Mouse (Mus musculus): ENCODE measurements around the gene Tspan18. TPM values are rescaled to one million over a fixed set of nuclear protein-coding genes. Genes with fewer than 3 reads are reported as not detected.

Tspan18 gene
- polyA plus RNA-seq, 1 experiment from 2014 or later, result 30.3 TPM

DNA sequence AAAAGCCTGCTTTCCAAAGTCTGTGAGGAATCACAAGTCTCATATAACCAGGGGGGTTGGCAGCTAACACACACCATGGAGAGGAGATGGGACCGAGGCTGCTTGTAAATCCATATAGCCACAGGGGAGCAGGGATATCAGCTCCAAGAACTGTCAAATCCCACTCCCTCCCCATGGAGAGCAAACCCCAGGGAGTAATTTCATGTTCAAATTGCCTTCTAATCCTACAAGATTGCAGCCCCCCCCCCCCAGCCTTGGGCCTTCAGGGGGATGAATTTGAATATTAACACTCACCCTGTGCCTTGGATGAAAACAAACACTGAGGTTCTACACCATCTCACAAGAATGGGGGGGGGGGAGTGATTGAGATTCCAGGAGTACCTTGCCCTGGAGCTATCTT, 60.4 kb downstream of the Tspan18 start:
- WGBS, result 38% methylated on average over 1 of the region's 1 CpGs
- Histone ChIP-seq H3K36me3 (ENCODE audit: control insufficient read depth, insufficient read depth, low read length) (no peaks in the 10 kb centered on the region), H3K4me2 (replicated peaks; ENCODE audit: low read depth, low read length) (no peak overlapping the region), H3K27me3 (ENCODE audit: control insufficient read depth, insufficient read depth, low read length) (no peaks in the 10 kb centered on the region), H3K4me3 (ENCODE audit: low read depth, low read length) (no peak overlapping the region), H3K4me1 (ENCODE audit: control insufficient read depth, insufficient read depth, low read length) (peaks cover 21% of the 10 kb centered on the region), H3K9me3 (ENCODE audit: control insufficient read depth, low read depth, low read length) (no peaks in the 10 kb centered on the region), H3K9ac (replicated peaks; ENCODE audit: low read depth, low read length) (no peak overlapping the region), H3K27ac (ENCODE audit: low read length) (no peak overlapping the region)
- no peak for ATAC-seq (ENCODE audit: insufficient number of reproducible peaks, insufficient read depth, low FRiP score, low read depth)

DNA sequence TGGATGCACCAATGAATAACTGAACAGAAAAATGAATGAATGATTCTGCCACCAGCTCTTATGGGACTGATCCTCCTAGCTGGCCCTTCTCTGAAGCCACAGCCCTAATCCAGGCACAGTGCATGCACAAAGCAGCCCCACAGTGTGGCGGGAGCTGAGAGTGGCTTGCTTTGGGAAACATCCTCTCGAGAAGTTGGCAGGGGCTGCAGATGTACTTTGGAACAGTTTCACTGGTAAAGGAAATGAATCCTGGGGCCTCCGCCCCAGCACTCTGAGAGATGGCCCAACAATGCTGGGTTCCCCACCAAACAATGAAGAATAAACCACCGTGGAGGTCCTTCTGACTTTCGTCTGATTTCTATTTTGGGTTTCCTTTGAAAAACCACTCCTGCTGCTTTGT, 64.2 kb downstream of the Tspan18 start:
- Histone ChIP-seq H3K27me3 (ENCODE audit: control insufficient read depth, insufficient read depth, low read length) (no peaks in the 10 kb centered on the region), H3K27ac (ENCODE audit: low read length) (0 out of 2 replicates have a peak overlapping the region, but pooled peaks have one; percentile 10), H3K4me3 (ENCODE audit: low read depth, low read length) (no peak overlapping the region), H3K4me2 (replicated peaks; ENCODE audit: low read depth, low read length) (no peak overlapping the region), H3K9ac (replicated peaks; ENCODE audit: low read depth, low read length) (no peak overlapping the region), H3K4me1 (ENCODE audit: control insufficient read depth, insufficient read depth, low read length) (0 out of 2 replicates have a peak, but pooled peaks cover 8% of the 10 kb centered on the region), H3K36me3 (ENCODE audit: control insufficient read depth, insufficient read depth, low read length) (no peaks in the 10 kb centered on the region), H3K9me3 (ENCODE audit: control insufficient read depth, low read depth, low read length) (no peaks in the 10 kb centered on the region)
- 74% methylated on average over 5 of the region's 5 CpGs for WGBS
- no peak for ATAC-seq (ENCODE audit: insufficient number of reproducible peaks, insufficient read depth, low FRiP score, low read depth)

DNA sequence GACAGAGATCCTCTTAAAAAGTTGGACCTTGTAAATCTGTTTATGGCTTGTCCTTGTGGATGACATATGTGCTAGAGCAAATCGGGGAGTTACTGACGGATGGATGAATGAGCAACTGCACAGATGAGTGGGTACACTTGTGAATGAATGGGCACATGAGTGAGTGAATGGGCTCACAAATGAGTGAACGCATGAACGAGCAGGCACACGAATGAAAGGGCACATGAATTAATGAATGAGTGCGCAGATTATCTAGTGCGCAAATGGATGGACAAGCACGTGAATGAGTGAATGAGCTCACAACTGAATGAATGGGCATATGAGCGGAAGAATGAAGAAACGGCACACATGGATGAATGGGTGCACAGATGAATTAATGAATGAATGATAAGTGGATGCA, 64.7 kb downstream of the Tspan18 start:
- H3K27ac ChIP-seq (ENCODE audit: low read length), result no peak overlapping the region
- no peak overlapping the region for H3K9ac ChIP-seq (replicated peaks; ENCODE audit: low read depth, low read length)
- H3K27me3 ChIP-seq (ENCODE audit: control insufficient read depth, insufficient read depth, low read length), result no peaks in the 10 kb centered on the region
- no peaks in the 10 kb centered on the region for H3K36me3 ChIP-seq (ENCODE audit: control insufficient read depth, insufficient read depth, low read length)
- H3K9me3 ChIP-seq (ENCODE audit: control insufficient read depth, low read depth, low read length), result no peaks in the 10 kb centered on the region
- WGBS, result 93% methylated on average over 10 of the region's 10 CpGs
- no peak for ATAC-seq (ENCODE audit: insufficient number of reproducible peaks, insufficient read depth, low FRiP score, low read depth)
- H3K4me2 ChIP-seq (replicated peaks; ENCODE audit: low read depth, low read length), result no peak overlapping the region
- H3K4me1 ChIP-seq (ENCODE audit: control insufficient read depth, insufficient read depth, low read length), result 0 out of 2 replicates have a peak, but pooled peaks cover 8% of the 10 kb centered on the region
- no peak overlapping the region for H3K4me3 ChIP-seq (ENCODE audit: low read depth, low read length)

DNA sequence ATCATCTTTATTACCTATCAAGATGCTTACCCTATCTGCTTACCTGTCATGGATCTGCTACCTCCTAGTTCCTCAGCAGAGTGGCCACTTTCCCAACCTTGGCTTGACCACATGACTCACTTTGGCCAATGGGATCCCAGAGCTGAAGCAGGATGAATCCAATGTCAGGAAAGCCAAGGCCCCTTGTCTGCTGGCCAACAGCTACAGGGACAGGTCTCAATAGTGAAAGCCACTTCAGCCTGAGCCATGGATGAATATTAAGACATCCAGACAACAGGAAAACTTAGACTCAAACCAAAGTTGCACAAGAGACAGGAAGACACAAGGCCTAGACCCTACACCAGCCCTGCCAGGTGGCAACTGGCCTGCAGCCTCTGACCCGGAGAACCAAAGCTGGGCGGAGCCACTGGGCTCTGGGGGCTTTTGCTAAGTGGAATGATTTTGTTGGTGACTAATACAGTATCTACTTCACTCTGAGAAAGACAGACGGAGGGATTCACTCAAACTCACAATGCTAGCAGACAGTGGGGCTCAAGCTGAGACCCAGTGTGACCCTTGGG, 65.5 kb downstream of the Tspan18 start:
- H3K9me3 ChIP-seq (ENCODE audit: control insufficient read depth, low read depth, low read length), result no peaks in the 10 kb centered on the region
- H3K36me3 ChIP-seq (ENCODE audit: control insufficient read depth, insufficient read depth, low read length), result no peaks in the 10 kb centered on the region
- no peak overlapping the region for H3K27ac ChIP-seq (ENCODE audit: low read length)
- ATAC-seq (ENCODE audit: insufficient number of reproducible peaks, insufficient read depth, low FRiP score, low read depth), result no peak
- H3K4me3 ChIP-seq (ENCODE audit: low read depth, low read length), result no peak overlapping the region
- H3K9ac ChIP-seq (replicated peaks; ENCODE audit: low read depth, low read length), result no peak overlapping the region
- 0 out of 2 replicates have a peak, but pooled peaks cover 8% of the 10 kb centered on the region for H3K4me1 ChIP-seq (ENCODE audit: control insufficient read depth, insufficient read depth, low read length)
- 81% methylated on average over 3 of the region's 3 CpGs for whole genome bisulfite sequencing
- no peaks in the 10 kb centered on the region for H3K27me3 ChIP-seq (ENCODE audit: control insufficient read depth, insufficient read depth, low read length)
- no peak overlapping the region for H3K4me2 ChIP-seq (replicated peaks; ENCODE audit: low read depth, low read length)

DNA sequence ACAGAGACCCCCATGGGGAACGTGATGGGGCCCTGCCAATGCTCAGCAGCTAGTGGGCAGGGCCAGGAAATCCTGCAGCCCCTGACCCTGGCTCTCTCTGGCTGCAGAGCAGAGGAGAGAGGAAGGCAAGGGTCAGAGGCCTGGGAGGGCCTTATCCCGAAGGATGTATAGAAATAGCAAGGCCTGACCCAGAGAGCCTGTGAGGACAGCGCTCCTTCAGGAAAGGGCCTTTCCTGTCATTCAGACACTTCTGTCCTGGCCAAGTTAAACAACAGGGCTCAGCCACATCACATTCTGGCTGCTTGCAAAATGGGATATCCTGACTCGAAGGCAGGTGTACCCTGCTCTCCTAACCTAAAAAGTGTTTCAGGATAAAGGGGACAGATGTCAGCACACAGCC, 66.5 kb downstream of the Tspan18 start:
- no peak overlapping the region for H3K4me3 ChIP-seq (ENCODE audit: low read depth, low read length)
- 0 out of 2 replicates have a peak, but pooled peaks cover 8% of the 10 kb centered on the region for H3K4me1 ChIP-seq (ENCODE audit: control insufficient read depth, insufficient read depth, low read length)
- H3K36me3 ChIP-seq (ENCODE audit: control insufficient read depth, insufficient read depth, low read length), result no peaks in the 10 kb centered on the region
- 43% methylated on average over 4 of the region's 4 CpGs for WGBS
- H3K27ac ChIP-seq (ENCODE audit: low read length), result no peak overlapping the region
- no peaks in the 10 kb centered on the region for H3K9me3 ChIP-seq (ENCODE audit: control insufficient read depth, low read depth, low read length)
- H3K9ac ChIP-seq (replicated peaks; ENCODE audit: low read depth, low read length), result no peak overlapping the region
- no peak overlapping the region for H3K4me2 ChIP-seq (replicated peaks; ENCODE audit: low read depth, low read length)
- no peaks in the 10 kb centered on the region for H3K27me3 ChIP-seq (ENCODE audit: control insufficient read depth, insufficient read depth, low read length)
- no peak for ATAC-seq (ENCODE audit: insufficient number of reproducible peaks, insufficient read depth, low FRiP score, low read depth)

DNA sequence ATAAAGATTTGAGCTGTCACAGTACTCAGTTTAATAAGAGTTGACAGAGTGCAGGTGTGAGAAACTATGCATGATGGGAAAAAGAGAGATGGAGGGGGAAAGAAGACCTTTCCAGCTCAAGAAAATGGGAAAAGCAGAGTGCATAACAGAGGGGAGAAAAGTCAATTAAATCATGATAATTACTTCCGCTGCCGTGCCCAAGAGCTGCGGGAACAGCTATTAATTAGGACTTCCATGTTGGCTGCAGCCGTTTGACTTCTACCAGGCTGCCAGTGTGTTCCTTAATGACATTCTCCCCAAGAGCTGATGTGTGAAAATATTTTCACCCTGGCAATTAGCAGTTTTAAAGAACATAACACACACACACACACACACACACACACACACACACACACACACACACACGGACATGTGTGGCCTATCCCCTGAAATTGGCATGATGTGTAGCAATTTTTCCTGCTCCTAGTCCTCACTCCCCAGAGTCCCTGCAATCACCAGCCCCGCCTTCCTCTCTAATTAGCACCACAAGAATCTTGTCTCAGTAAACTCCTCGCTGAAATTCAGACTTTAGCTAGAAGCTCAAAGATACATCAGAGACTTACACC, 67.6 kb downstream of the Tspan18 start:
- 0 out of 2 replicates have a peak, but pooled peaks cover 8% of the 10 kb centered on the region for H3K4me1 ChIP-seq (ENCODE audit: control insufficient read depth, insufficient read depth, low read length)
- H3K4me2 ChIP-seq (replicated peaks; ENCODE audit: low read depth, low read length), result no peak overlapping the region
- H3K36me3 ChIP-seq (ENCODE audit: control insufficient read depth, insufficient read depth, low read length), result no peaks in the 10 kb centered on the region
- no peak overlapping the region for H3K9ac ChIP-seq (replicated peaks; ENCODE audit: low read depth, low read length)
- H3K4me3 ChIP-seq (ENCODE audit: low read depth, low read length), result no peak overlapping the region
- no peak overlapping the region for H3K27ac ChIP-seq (ENCODE audit: low read length)
- no peaks in the 10 kb centered on the region for H3K27me3 ChIP-seq (ENCODE audit: control insufficient read depth, insufficient read depth, low read length)
- ATAC-seq (ENCODE audit: insufficient number of reproducible peaks, insufficient read depth, low FRiP score, low read depth), result no peak
- no peaks in the 10 kb centered on the region for H3K9me3 ChIP-seq (ENCODE audit: control insufficient read depth, low read depth, low read length)
- WGBS, result 65% methylated on average over 7 of the region's 7 CpGs

DNA sequence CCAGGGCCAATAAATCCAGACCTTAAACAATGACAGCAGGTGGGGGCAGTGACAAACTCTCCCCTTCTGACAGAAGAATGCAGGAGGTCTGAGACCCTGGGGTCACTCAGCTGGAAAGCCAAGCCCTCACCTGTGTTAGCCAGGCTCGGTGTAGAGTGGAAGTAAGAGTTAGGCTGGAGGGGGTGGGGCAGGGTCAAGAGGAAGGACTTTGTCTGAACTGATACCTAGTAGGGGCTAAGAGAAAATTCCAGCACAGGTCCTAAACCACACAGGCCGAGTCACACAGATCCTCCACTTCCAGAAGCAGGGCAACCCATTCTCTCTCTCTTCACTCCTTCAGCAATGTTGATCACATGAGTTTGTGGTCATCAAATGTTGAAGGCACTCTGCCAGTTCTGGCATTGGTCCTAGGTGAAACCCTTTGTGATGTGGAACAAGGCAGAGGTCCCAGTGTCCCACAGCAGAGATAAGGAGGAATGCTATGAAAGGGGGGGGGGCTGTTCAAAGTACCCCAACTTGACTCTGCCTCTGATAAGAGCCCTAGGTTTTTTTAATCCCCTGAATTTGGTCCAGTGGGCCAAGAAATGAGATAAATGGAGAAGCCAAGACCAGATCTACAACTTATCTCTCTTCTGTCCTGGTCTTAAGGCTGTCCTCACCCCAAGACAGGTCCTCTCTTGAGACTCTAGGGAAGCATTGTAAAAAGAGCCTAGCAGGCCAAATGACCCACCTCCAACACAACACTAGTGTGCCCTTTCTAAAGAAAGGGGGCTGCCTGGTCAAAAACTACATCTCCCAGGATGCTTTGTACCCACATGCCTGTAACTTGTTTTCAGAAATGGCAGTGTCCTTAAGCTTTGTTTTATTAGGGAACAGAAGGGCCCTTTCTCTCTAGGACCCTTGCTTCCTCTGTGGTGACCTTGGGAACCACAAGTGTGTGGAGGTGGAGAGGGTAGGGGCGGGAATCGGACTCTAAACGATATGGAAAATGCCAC, 71.7 kb downstream of the Tspan18 start:
- Histone ChIP-seq H3K27me3 (ENCODE audit: control insufficient read depth, insufficient read depth, low read length) (no peaks in the 10 kb centered on the region), H3K4me2 (replicated peaks; ENCODE audit: low read depth, low read length) (no peak overlapping the region), H3K36me3 (ENCODE audit: control insufficient read depth, insufficient read depth, low read length) (no peaks in the 10 kb centered on the region), H3K4me3 (ENCODE audit: low read depth, low read length) (no peak overlapping the region), H3K27ac (ENCODE audit: low read length) (no peak overlapping the region; the same call in 1 of the 2 replicates), H3K4me1 (ENCODE audit: control insufficient read depth, insufficient read depth, low read length) (peaks cover 12% of the 10 kb centered on the region; the same call in 1 of the 2 replicates), H3K9me3 (ENCODE audit: control insufficient read depth, low read depth, low read length) (no peaks in the 10 kb centered on the region), H3K9ac (replicated peaks; ENCODE audit: low read depth, low read length) (no peak overlapping the region)
- 64% methylated on average over 5 of the region's 5 CpGs for WGBS
- ATAC-seq (ENCODE audit: insufficient number of reproducible peaks, insufficient read depth, low FRiP score, low read depth), result no peak

DNA sequence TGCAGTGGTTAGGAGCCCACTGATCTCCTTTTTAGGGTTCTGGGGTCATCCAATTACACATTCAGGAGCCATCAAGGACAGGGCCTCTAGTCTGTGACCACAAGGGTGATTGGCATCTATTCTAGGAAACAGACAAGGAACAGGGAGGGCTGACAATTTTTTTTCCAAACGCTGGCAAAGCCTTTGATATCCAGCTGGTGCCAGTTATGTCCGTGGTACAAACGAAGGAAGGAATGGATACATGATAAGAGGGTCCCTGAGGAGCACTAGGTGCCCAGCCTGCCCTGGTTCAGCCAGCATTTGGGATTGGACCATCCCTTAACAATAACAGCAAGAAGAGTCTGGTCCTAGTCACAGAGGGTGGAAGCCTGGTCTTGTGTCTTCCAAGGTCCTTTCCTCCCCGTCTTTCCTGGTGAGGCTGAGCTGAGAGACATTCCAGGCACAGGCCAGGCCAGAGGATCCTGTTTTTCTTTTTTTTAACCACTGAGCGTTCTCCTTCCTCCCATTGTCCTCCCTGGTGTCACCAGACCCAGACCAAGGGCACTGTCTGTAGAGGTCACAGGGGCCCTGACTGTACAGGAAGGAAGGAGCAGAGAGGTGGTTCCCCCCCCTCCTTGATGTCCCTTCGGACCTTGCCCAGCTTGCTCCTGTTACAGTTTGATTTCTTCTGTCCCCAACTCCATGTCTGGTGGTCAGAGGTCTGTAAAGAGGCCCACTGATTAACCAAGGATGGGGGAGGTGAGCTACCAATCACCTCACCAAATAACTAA, 72.6 kb downstream of the Tspan18 start:
- Histone ChIP-seq H3K9ac (replicated peaks; ENCODE audit: low read depth, low read length) (no peak overlapping the region), H3K4me1 (ENCODE audit: control insufficient read depth, insufficient read depth, low read length) (peaks cover 14% of the 10 kb centered on the region; the same call in 1 of the 2 replicates), H3K27me3 (ENCODE audit: control insufficient read depth, insufficient read depth, low read length) (no peaks in the 10 kb centered on the region), H3K9me3 (ENCODE audit: control insufficient read depth, low read depth, low read length) (no peaks in the 10 kb centered on the region), H3K4me3 (ENCODE audit: low read depth, low read length) (no peak overlapping the region), H3K4me2 (replicated peaks; ENCODE audit: low read depth, low read length) (no peak overlapping the region), H3K27ac (ENCODE audit: low read length) (no peak overlapping the region), H3K36me3 (ENCODE audit: control insufficient read depth, insufficient read depth, low read length) (no peaks in the 10 kb centered on the region)
- peak; percentile 43; the same call in 1 of the 2 replicates for ATAC-seq (ENCODE audit: insufficient number of reproducible peaks, insufficient read depth, low FRiP score, low read depth)
- 59% methylated on average over 6 of the region's 6 CpGs for WGBS

Measured in stomach, embryonic 14.5 days (tissue).